Mouse (Mus musculus) G1E (cell line): Measurements from ENCODE around the gene Lrp11.
"Not testable (repeated sequence)": the region's sequence is repeated elsewhere in the genome, so short reads cannot be mapped to it uniquely, and the experiment has no call there.

Experiments used
- CTCF ChIP-seq: IDR thresholded peaks from 2 replicates; pipeline ENCODE4 v1.5.1; 2012; ENCODE audit warnings: low read depth, low read length, inconsistent platforms, mixed read lengths
- GATA1 ChIP-seq: IDR thresholded peaks from 2 replicates; pipeline ENCODE4 v1.6.1; 2012; ENCODE audit warnings: borderline replicate concordance, low read length, inconsistent platforms, mixed read lengths
- TAL1 ChIP-seq: conservative IDR thresholded peaks from 2 replicates; pipeline ENCODE4 v1.6.1; 2012; ENCODE audit warnings: low read depth, low read length, inconsistent platforms, mixed read lengths

DNA sequence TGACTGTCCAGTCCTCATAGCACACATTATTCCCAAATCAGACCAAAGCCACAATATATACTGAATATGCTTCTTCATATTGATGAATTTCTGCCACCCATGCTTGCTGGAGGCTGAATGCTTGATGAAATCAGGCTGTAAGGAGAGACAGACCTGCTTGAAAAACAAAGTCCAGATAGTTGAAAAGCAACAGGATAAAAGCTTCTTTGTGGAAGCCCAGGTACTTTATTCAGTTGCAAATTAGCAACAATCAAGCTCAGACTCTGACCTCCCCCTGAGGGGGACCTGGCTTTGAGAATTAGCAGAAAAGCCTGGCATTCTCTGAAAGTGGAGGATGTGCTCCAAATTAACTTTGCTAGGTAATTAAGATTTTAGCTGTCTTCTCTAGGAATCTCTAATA, 22.6 kb downstream of the Lrp11 start:
- TF ChIP-seq CTCF, TAL1, GATA1: not testable (repeated sequence)
